Mouse (Mus musculus) ES-CJ7 (cell line): Measurements from ENCODE around the gene Dusp7.

ENCODE experiments used
- DNase-seq: peaks from one replicate; pipeline ENCODE4 v3.0.0; 2011; ENCODE audit warnings: low read depth, low spot score

The Dusp7 gene

DNA sequence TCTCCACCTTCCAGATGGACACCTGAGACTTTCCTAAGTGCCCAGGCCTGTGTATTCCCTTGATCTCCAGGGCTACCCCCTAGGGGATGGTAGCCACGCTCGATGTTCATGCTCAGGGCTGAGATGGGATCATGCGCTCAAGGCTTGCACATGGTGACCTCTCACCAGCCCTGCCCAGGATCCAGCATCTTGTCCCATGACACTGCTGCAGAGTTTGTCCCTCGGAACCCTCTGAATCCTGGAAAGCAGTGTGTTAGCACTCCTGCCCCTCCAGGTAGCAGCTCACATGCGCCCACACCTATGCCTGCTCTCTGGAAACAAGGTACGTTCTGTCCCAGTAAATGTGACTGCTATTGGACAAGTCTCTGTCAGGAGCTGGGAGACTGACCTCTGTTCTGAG lies 13.6 kb upstream of the Dusp7 start:
- DNase-seq, result no peak

DNA sequence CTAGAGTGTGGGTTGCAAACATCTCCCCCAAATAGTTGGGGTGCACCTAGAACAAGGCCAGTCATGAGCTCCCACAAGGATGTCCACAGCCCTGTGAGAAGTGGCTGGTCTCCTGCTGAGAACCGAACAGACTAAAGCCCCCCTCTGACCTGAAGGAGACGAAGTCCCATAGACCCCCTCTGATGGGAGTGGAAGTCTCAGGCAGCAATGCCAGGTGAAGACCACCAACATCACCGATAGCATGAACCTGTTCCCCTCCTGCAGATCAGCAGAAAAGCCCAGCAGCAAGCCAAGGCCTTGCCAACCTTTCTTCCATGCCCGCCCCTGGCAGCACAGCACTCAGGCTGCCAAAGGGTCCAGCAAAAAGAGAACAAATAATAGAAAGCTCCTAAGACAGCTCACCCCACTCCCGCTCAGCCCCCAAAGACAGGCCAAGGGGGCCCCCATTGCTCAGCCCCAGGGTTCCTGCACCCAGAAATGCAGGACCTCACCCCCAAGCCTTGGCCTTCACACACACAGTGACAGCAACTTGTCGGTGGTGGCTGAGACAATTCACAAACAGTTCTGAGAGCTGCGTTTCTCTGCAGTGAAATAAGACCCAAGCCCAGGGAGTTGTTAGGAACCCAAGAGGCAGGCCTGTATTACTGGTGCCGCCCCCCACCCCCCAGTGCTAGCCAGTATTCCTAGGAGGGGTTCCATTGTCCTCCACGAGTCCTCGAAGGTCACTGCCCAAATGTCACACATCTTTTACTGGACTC lies 13.0 kb upstream of the Dusp7 start:
- DNase-seq, result no peak

DNA sequence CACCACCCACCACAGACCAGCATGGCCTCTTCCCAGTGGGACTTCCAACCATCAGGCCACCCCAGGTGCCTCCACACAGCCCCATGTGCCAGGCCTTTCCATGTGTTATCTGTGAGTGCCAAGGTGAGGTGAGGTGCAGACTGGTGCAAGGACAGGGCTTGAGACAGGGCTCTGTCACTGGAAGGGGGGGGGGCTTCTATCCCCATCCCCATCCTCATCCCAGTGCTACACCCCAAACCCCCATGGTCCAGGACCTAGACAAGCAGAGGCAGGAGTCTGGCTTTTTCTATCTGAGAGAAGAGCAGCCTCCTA lies 12.5 kb upstream of the Dusp7 start:
- DNase-seq, result no peak

- DNase-seq, result no peak
Observed at GRCm38 (mm10) chr9:106356323-106356844, 12.0 kb upstream of the Dusp7 start.

DNA sequence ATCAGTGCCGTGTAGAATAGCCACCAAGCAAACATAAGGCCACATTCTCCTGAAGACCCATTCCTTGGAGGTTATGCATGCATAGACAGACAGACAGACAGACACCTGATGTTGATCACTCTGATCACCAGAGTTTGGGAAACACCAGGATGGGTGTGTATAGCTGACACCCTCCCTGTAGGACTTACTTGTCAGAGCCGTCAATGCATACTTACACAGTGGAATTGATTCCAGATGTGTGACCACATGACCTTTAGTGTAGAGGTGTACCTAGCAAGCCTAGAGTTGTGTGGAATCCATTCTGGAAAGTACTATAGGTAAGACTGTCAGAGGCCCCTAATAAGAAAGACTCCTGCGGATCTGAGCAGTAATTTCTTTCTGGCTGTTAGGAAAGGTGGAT lies 11.3 kb upstream of the Dusp7 start:
- no peak for DNase-seq

- no peak for DNase-seq
Observed at GRCm38 (mm10) chr9:106359297-106359696, 9.1 kb upstream of the Dusp7 start.

- no peak for DNase-seq
Observed at GRCm38 (mm10) chr9:106361140-106361539, 7.3 kb upstream of the Dusp7 start.

DNA sequence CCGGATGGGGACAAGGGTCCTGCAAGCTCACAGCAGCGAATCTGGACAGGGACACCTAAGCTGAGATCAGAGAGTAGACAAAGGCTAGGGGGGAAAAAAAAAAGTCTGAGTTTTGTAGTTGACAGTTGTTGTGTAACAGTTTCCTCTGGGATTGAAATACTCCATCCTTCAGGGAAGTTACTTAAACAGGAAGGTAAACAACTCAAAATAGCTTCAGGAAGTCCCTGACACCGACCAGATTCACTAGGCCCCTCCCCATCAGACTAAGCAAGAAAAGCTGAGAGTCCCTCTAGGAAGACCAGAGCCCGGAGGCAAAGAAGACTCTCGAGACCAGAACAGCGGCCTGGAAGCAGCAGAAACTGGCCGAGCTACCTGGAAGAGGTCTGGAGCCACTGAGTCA lies 3.1 kb upstream of the Dusp7 start:
- no peak for DNase-seq

DNA sequence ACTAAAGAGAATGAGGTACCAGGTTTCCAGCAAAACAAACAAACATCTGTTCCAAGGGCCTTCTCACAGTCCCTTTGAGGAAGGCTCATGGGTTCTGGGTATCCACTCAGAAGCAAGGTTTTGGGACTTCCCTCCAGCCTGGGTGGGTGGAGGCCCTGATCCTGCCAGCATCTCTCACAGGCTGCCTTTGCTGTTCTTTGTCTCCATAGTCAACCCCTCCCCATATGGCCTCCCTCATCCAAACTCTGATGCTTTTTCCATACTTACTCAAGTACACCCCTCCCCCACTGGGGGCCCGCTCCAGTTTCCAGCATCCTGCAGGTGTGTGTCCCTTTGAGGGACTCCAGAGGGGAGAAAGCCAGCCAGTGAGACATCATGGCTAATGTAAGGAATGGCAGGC lies 2.2 kb upstream of the Dusp7 start:
- no peak for DNase-seq

GRCm38 (mm10) chr9:106367001-106367400 lies 1.4 kb upstream of the Dusp7 start:
- no peak for DNase-seq

DNA sequence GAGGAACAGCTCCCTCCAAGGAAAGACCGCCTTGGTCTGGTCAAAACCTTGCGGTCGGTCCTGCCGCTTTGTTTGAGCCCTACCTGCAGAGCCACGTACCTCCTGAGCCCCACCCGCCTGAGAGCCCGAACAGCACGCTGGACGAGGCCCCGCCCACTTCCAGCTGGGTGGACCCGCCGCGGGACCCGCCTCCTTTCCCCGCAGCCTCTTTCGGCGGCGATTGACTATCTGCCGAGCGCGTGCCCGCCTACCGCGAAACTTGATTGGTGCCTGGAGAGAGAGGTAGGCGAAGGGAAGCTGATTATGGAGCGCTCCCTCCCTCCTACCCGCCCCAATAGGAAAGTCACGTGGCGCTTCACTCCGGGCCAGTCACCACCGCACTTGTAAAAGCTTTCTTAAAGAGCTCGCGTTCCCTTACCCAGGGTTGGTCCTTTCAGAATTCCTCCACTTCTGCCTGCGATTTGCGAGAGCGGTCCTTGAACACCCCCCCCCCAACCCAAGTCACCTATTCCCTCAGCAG lies 780 bp upstream of the Dusp7 start:
- DNase-seq, result peak; percentile 97

- DNase-seq, result peak; percentile 45
Observed at GRCm38 (mm10) chr9:106368831-106369501, 534 bp downstream of the Dusp7 start.

- DNase-seq, result no peak
Observed at GRCm38 (mm10) chr9:106369801-106370485, 1.5 kb downstream of the Dusp7 start.

DNA sequence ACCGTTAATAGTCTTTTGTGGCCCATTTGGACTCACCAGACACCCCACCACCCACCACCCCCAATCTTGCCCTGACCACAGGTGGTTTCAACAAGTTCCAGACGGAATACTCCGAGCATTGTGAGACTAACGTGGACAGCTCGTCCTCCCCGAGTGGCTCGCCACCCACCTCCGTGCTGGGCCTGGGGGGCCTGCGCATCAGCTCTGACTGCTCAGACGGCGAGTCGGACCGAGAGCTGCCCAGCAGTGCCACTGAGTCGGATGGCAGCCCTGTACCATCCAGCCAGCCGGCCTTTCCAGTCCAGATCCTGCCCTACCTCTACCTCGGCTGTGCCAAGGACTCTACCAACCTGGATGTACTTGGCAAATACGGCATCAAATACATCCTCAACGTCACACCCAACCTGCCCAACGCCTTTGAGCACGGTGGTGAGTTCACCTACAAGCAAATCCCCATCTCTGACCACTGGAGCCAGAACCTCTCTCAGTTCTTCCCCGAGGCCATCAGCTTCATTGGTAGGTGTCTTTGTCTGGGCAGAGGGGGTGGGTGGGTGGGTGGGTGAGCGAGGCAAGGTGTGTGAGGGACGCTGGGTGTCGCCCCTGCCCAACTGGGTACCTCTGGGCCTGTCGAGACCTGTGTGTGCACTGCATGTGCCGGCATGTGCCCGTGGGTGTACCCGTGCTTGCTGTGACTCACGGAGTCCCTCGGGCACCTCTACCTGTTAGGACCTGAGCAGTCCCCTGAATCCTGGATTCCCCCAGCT lies 2.4 kb downstream of the Dusp7 start:
- no peak for DNase-seq

DNA sequence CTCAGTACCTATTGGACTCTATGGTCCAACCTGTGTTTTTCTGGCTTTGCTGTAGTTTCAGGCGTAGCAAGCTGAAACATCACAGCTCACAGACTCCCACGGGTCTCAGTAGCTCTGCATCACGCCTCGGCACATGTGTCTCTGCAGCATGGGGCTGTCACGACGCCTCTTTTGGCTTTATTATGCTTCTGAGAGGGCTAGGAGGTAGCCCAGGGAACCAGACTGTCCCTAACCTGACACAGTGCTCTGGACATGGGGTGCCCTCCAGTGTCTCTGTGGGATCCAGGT lies 2.9 kb downstream of the Dusp7 start:
- DNase-seq, result no peak

DNA sequence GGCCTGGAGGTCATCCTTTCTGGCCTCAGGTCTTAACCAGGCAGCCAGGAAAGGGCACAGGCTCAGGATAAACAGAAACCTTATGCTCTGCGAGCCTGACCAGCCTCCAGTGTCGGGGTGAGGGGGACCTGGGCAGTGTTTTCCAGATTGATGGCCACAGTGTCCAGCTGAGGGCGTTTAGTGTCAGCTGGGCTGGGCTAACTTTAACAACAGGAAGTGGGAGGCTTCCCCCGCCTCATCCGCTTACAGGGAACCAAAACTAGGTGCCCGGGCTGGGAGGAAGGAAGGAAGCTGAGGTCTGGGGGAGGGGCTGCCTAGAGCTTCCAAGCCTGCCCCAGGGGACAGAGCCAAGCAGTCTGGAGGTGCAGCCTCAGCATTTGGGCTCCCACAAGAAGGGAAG lies 3.3 kb downstream of the Dusp7 start:
- DNase-seq, result no peak

DNA sequence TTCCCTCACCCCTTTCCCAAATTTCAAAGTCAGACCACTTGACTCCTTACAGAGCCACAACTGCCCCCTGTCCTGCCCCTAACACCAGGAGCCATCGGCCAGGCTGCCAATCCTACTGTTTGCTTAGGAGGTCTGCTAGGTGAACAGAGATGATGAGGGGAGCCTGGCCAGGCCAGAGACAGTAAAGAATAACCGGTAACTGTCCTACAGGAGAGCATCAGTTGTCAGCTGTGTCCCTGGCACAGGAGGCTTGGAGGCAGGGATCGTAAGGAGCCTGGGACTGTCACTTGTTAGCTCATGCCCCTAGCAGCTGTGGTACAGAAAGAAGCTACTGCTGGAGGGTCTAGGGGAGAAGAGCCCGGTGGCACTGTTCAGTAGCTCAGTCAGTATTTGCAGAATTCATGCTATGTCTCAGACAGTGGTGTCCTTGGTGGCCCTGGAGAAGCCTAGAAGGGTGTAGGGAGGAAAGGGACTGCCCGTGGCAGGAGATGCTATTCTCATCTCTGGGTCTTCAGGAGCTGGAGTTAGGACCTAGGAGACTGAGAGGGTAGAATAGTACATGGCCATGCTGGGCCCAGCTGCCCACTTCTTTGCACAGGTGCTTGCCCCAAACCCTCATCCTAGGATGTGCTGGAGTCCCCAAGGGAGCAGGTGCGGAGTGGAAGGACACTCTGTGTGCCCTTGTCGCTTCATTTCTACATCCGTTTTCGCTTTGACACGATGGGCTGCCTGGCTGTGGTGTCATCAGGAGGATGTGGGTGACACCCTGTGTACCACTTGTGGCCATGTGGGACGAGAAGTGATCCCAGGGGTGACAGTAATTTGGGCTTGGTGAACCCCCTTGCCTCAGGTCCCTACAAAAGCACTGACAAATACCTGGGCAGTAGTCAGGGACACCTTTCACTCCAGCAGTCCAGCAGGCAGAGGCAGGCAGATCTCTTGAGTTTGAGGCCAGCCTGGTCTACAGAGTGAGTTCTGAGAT lies 4.3 kb downstream of the Dusp7 start:
- DNase-seq, result no peak

DNA sequence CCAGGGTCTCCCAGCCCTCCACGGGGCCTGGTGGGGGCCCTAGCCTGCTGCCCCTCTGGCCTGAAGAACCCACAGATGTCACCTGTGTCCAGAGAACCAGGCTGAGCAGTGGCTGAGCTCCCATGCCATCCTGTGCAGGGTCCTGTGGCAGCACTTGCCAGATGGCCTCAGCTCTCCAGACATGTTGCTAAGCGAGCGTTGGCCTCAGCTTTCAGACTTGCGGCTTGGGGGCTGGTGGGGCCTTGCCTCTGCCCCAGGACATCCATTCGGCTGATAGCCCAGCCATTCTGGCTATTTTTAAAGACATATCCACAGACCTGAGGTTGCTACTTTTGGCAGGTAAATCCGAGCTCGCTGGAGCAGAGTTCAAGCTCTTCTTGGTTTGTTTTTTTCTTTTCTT lies 5.5 kb downstream of the Dusp7 start:
- DNase-seq, result no peak

- no peak for DNase-seq
Observed at GRCm38 (mm10) chr9:106377247-106377646, 8.8 kb downstream of the Dusp7 start.

DNA sequence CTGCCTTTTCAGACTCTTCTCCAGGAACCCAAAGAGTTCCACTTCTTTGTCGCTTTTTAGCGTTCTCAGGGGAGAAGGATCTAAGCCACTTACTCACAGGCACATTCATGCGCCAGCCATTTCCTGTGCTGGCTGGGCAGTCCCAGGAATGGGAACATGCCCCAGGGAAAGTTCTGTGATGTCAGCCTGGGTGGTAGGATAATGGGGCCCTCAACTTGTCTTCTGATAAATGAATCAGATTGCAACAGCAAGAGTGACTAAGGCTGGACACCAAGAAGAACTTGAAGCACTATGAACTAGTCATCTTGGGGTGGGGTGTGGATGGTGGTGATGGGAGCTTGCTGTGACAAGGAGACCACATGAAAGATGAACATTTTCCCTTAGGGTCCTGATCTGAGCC lies 9.6 kb downstream of the Dusp7 start:
- no peak for DNase-seq

GRCm38 (mm10) chr9:106378753-106379152 lies 10.3 kb downstream of the Dusp7 start:
- no peak for DNase-seq
